Mouse (Mus musculus) embryonic facial prominence, embryonic 14.5 days (tissue): ENCODE measurements around the gene Ift172. TPM values are rescaled to one million over a fixed set of nuclear protein-coding genes. Genes with fewer than 3 reads are reported as not detected.

Experiments used
- ATAC-seq: fragments of 200-750 bp; cut with Nextera tagmentation; 2 replicates; pipeline ENCODE4 v1.8.0; 2017; ENCODE audit warnings: low read depth, moderate number of reproducible peaks, moderate TSS enrichment
- DNase-seq: peaks from one replicate; pipeline ENCODE4 v3.0.0-alpha.2; 2015; ENCODE audit warnings: low spot score
- H3K27ac ChIP-seq: fragments of 300-500 bp; sonication (generic); replicated peaks from 2 replicates; pipeline ENCODE4 v1.5.1; 2014; ENCODE audit warnings: low read depth, mild to moderate bottlenecking, low read length, moderate library complexity
- H3K27me3 ChIP-seq: fragments of 300-500 bp; sonication (generic); replicated peaks from 2 replicates; pipeline ENCODE4 v1.6.1; 2014; ENCODE audit warnings: low read length; ENCODE audit not compliant: control insufficient read depth, insufficient read depth
- H3K36me3 ChIP-seq: fragments of 300-500 bp; sonication (generic); 2 replicates; pipeline ENCODE4 v1.6.1; 2014; ENCODE audit warnings: low read length, mixed read lengths; ENCODE audit not compliant: control insufficient read depth, insufficient read depth
- H3K4me1 ChIP-seq: fragments of 300-500 bp; sonication (generic); 2 replicates; pipeline ENCODE4 v1.6.1; 2014; ENCODE audit warnings: antibody characterized with exemption, low read length; ENCODE audit not compliant: control insufficient read depth, insufficient read depth
- H3K4me2 ChIP-seq: fragments of 300-500 bp; sonication (generic); 2 replicates; pipeline ENCODE4 v1.6.1; 2014; ENCODE audit warnings: low read depth, mild to moderate bottlenecking, low read length, moderate library complexity, mixed read lengths
- H3K4me3 ChIP-seq: fragments of 300-500 bp; sonication (generic); 2 replicates; pipeline ENCODE4 v1.5.1; 2014; ENCODE audit warnings: low read depth, mild to moderate bottlenecking, low read length
- H3K9ac ChIP-seq: fragments of 300-500 bp; sonication (generic); 2 replicates; pipeline ENCODE4 v1.6.1; 2014; ENCODE audit warnings: low read depth, mild to moderate bottlenecking, low read length, moderate library complexity, mixed read lengths
- H3K9me3 ChIP-seq: fragments of 300-500 bp; sonication (generic); 2 replicates; pipeline ENCODE4 v1.6.1; 2016; ENCODE audit warnings: low read length; ENCODE audit not compliant: control insufficient read depth
- WGBS: fragments of 180-500 bp; shearing (Covaris S2); extraction: QIAGEN DNeasy Blood & Tissue Kit; methylation state at CpG from one replicate; pipeline ENCODE4 v1.1.7; 2014; 5-methylcytosine and 5-hydroxymethylcytosine counted together
- polyA plus RNA-seq: library from polyadenylated mRNA; unstranded; fragments of >200 nt; fragmentation: Nextera tagmentation; extraction: Ambion mirVana; gene quantifications from 2 replicates; pipeline ENCODE4 v1.2.1, GENCODE M21; 2014

Gene Ift172
- polyA plus RNA-seq, 1 experiment from 2014 or later, result 36.7 TPM

GRCm38 (mm10) chr5:31279245-31279988 is 11.5 kb downstream of the Ift172 start:
- ATAC-seq (no peak), DNase-seq (no peak)
- no peaks in the 10 kb centered on the region for H3K27me3 ChIP-seq
- H3K9ac ChIP-seq, result no peak overlapping the region
- H3K36me3 ChIP-seq, result peaks cover 97% of the 10 kb centered on the region
- no peak overlapping the region for H3K27ac ChIP-seq
- H3K4me1 ChIP-seq, result no peaks in the 10 kb centered on the region
- no peak overlapping the region for H3K4me2 ChIP-seq
- 84% methylated on average over 20 of the region's 20 CpGs for WGBS
- H3K4me3 ChIP-seq, result no peak overlapping the region
- H3K9me3 ChIP-seq, result no peaks in the 10 kb centered on the region

DNA sequence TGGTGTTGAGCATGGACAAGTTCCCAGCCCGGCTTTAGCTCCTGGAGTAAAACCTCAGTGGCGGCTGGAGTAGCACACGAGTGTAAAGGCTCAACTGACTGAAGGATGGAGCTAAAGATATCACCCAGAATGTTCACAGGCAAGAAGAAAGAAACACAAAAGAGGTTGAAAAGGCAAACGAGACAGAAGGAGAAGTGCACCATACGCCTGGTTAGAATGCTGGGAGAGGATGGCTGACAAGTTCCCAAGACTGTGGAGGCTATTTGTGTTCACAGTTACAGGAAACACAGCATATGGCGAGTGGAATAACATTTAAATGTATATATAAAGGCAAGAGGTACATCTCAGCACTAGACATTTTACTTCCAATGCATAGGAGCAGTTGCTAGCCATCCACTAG is 17.9 kb downstream of the Ift172 start:
- H3K9ac ChIP-seq, result no peak overlapping the region
- WGBS, result 87% methylated on average over 6 of the region's 6 CpGs
- no peak overlapping the region for H3K4me2 ChIP-seq
- no peak overlapping the region for H3K4me3 ChIP-seq
- peaks cover 85% of the 10 kb centered on the region for H3K36me3 ChIP-seq
- no peaks in the 10 kb centered on the region for H3K27me3 ChIP-seq
- DNase-seq (no peak), ATAC-seq (no peak)
- no peaks in the 10 kb centered on the region for H3K4me1 ChIP-seq
- H3K9me3 ChIP-seq, result no peaks in the 10 kb centered on the region
- H3K27ac ChIP-seq, result no peak overlapping the region

DNA sequence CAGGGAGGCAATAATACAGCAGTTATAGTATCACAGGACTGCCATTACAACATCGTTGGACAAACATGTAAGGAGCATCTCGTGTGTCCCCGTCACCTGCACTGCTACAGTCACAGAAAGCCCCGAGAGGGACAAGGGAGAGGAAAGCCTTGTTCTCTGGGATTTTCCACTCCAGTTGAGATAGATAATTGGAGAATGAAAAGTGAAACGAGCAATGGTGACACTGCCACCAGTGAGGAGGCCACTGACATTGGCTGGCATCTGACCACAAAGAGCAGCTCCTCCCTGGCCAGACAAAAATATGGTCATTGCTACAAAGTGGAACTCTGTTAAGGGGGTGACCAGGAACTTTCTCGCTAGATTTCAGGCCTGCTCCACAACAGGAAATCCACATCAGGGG is 23.2 kb downstream of the Ift172 start:
- Histone ChIP-seq H3K9ac (no peak overlapping the region), H3K27me3 (no peaks in the 10 kb centered on the region), H3K4me1 (no peaks in the 10 kb centered on the region), H3K4me2 (no peak overlapping the region), H3K36me3 (peaks cover 94% of the 10 kb centered on the region), H3K4me3 (no peak overlapping the region), H3K9me3 (no peaks in the 10 kb centered on the region), H3K27ac (no peak overlapping the region)
- DNase-seq, result no peak
- no peak for ATAC-seq
- WGBS, result 83% methylated on average over 6 of the region's 6 CpGs

DNA sequence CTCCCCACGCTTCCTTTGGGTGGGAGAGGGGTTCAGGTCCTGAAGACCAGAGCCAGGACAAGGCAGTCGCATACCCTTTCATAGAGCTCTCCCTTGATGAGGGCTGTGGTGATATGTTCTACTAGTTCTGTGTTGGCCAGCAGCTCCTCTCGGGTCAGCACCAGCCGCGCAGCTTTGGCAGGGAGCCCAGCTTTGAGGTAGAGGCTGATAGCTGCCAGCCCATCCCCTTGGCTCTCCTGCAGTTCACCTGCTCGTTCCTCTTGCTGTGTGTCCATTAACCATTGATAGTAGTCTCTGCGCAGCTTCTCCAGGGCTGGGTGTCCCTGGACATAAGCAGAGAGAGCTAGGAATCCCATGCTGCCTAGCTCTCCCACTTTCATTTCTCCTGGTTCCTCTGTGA is 24.8 kb downstream of the Ift172 start:
- H3K9ac ChIP-seq, result no peak overlapping the region
- 83% methylated on average over 7 of the region's 7 CpGs for WGBS
- no peak overlapping the region for H3K27ac ChIP-seq
- H3K36me3 ChIP-seq, result peaks cover 93% of the 10 kb centered on the region
- DNase-seq (no peak), ATAC-seq (no peak)
- H3K27me3 ChIP-seq, result no peaks in the 10 kb centered on the region
- H3K4me3 ChIP-seq, result no peak overlapping the region
- H3K4me2 ChIP-seq, result no peak overlapping the region
- H3K9me3 ChIP-seq, result no peaks in the 10 kb centered on the region
- no peaks in the 10 kb centered on the region for H3K4me1 ChIP-seq

DNA sequence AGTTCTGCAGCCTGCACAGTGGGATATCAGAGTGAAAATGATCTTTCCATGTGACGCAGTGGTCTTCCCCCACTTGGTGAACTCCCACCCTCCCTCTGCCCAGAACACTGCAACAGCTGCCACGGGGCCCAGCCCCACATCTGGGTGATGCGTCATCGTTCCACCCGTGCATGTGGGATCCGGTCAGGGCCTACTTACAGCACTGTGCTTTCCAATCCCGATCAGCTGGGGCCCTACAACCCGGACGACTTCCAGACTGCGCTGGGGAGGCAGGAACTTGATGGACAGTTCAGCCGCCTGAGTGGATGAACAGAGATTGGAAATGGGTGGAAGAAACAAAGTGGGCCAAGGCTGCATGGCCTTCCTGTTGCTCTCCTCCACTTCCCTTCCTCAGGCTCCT is 33.3 kb downstream of the Ift172 start:
- ATAC-seq, result no peak
- H3K4me1 ChIP-seq, result peaks cover 8% of the 10 kb centered on the region
- H3K9me3 ChIP-seq, result no peaks in the 10 kb centered on the region
- no peak overlapping the region for H3K27ac ChIP-seq
- no peak overlapping the region for H3K4me3 ChIP-seq
- H3K4me2 ChIP-seq, result no peak overlapping the region
- 87% methylated on average over 10 of the region's 11 CpGs for WGBS
- no peaks in the 10 kb centered on the region for H3K27me3 ChIP-seq
- H3K36me3 ChIP-seq, result peaks cover 82% of the 10 kb centered on the region
- no peak for DNase-seq
- no peak overlapping the region for H3K9ac ChIP-seq

GRCm38 (mm10) chr5:31255971-31256370 is 34.9 kb downstream of the Ift172 start:
- 86% methylated on average over 2 of the region's 2 CpGs for WGBS
- Histone ChIP-seq H3K27me3 (no peaks in the 10 kb centered on the region), H3K36me3 (peaks cover 84% of the 10 kb centered on the region), H3K9ac (no peak overlapping the region), H3K4me1 (peaks cover 22% of the 10 kb centered on the region), H3K4me3 (no peak overlapping the region), H3K9me3 (no peaks in the 10 kb centered on the region), H3K27ac (no peak overlapping the region), H3K4me2 (no peak overlapping the region)
- DNase-seq (no peak), ATAC-seq (no peak)

- Histone ChIP-seq H3K27me3 (no peaks in the 10 kb centered on the region), H3K27ac (no peak overlapping the region), H3K9ac (no peak overlapping the region), H3K9me3 (no peaks in the 10 kb centered on the region), H3K4me2 (no peak overlapping the region), H3K36me3 (peaks cover 85% of the 10 kb centered on the region), H3K4me3 (no peak overlapping the region), H3K4me1 (peaks cover 23% of the 10 kb centered on the region)
- DNase-seq, result no peak
- 92% methylated on average over 2 of the region's 2 CpGs for WGBS
- ATAC-seq, result no peak
These were observed 35.5 kb downstream of the Ift172 start for GRCm38 (mm10) chr5:31255381-31255780.

GRCm38 (mm10) chr5:31254901-31255300 is 36.0 kb downstream of the Ift172 start:
- DNase-seq, result no peak
- no peaks in the 10 kb centered on the region for H3K9me3 ChIP-seq
- 91% methylated on average over 8 of the region's 8 CpGs for WGBS
- no peak overlapping the region for H3K4me3 ChIP-seq
- peaks cover 23% of the 10 kb centered on the region for H3K4me1 ChIP-seq
- ATAC-seq, result no peak
- peaks cover 85% of the 10 kb centered on the region for H3K36me3 ChIP-seq
- H3K9ac ChIP-seq, result no peak overlapping the region
- no peak overlapping the region for H3K4me2 ChIP-seq
- H3K27me3 ChIP-seq, result no peaks in the 10 kb centered on the region
- no peak overlapping the region for H3K27ac ChIP-seq

GRCm38 (mm10) chr5:31254452-31254851 is 36.5 kb downstream of the Ift172 start:
- no peaks in the 10 kb centered on the region for H3K27me3 ChIP-seq
- H3K4me3 ChIP-seq, result no peak overlapping the region
- H3K9ac ChIP-seq, result no peak overlapping the region
- ATAC-seq (no peak), DNase-seq (peak; percentile 15)
- 77% methylated on average over 7 of the region's 7 CpGs for WGBS
- no peak overlapping the region for H3K4me2 ChIP-seq
- H3K4me1 ChIP-seq, result peaks cover 23% of the 10 kb centered on the region
- no peak overlapping the region for H3K27ac ChIP-seq
- peaks cover 86% of the 10 kb centered on the region for H3K36me3 ChIP-seq
- H3K9me3 ChIP-seq, result no peaks in the 10 kb centered on the region
